Mouse (Mus musculus) ES-E14 (cell line): ENCODE results near the gene Adap2. TPM values are rescaled to one million over a fixed set of nuclear protein-coding genes. Genes with fewer than 3 reads are reported as not detected.

Experiments used
- DNase-seq: peaks from one replicate; pipeline ENCODE4 v3.0.0-alpha.2; 2013; ENCODE audit warnings: low read depth, low spot score
- H3K27ac ChIP-seq: 2 replicates; pipeline ENCODE4 v1.5.1; 2012; ENCODE audit warnings: low read depth, mild to moderate bottlenecking, low read length, moderate library complexity, mixed read lengths; ENCODE audit not compliant: poor library complexity, insufficient read depth, severe bottlenecking
- H3K36me3 ChIP-seq: 2 replicates; pipeline ENCODE4 v1.6.1; 2012; ENCODE audit warnings: mild to moderate bottlenecking, low read length, moderate library complexity, mixed read lengths; ENCODE audit not compliant: control insufficient read depth, poor library complexity, insufficient read depth, severe bottlenecking
- H3K4me1 ChIP-seq, 2 experiments: fragments of 150-350 bp in 1 of 2; sonication (generic) in 1 of 2; 2 replicates each; pipeline ENCODE4 v1.6.1; 2012; ENCODE audit warnings: low read length in 2 of 2, mild to moderate bottlenecking in 1 of 2, mixed read lengths in 1 of 2; ENCODE audit not compliant: control insufficient read depth in 2 of 2, insufficient read depth in 2 of 2, poor library complexity in 1 of 2
- H3K4me3 ChIP-seq, 2 experiments: fragments of 150-350 bp in 1 of 2; sonication (generic) in 1 of 2; 2 replicates each; pipeline ENCODE4 v1.5.1; 2012; ENCODE audit warnings: low read length in 2 of 2, low read depth in 1 of 2, mild to moderate bottlenecking in 1 of 2, mixed read lengths in 1 of 2; ENCODE audit not compliant: insufficient read depth in 1 of 2, poor library complexity in 1 of 2, severe bottlenecking in 1 of 2
- H3K9ac ChIP-seq: 2 replicates; pipeline ENCODE4 v1.6.1; 2012; ENCODE audit warnings: low read depth, mild to moderate bottlenecking, low read length, mixed read lengths; ENCODE audit not compliant: poor library complexity, insufficient read depth, severe bottlenecking
- H3K9me3 ChIP-seq: fragments of 150-350 bp; sonication (generic); 2 replicates; pipeline ENCODE4 v1.6.1; 2012; ENCODE audit warnings: low read depth, mild to moderate bottlenecking, low read length; ENCODE audit not compliant: control insufficient read depth, insufficient read depth
- CHD2 ChIP-seq: IDR thresholded peaks from 2 replicates; pipeline ENCODE4 v1.6.1; 2014; ENCODE audit warnings: mild to moderate bottlenecking, low read depth, low read length, inconsistent platforms
- HCFC1 ChIP-seq: IDR thresholded peaks from 2 replicates; pipeline ENCODE4 v1.6.1; 2012; ENCODE audit warnings: low read length, inconsistent platforms, borderline replicate concordance; ENCODE audit not compliant: insufficient read depth
- MAFK ChIP-seq: IDR thresholded peaks from 2 replicates; pipeline ENCODE4 v1.6.1; 2014; ENCODE audit warnings: mild to moderate bottlenecking, low read depth, low read length, inconsistent platforms; ENCODE audit not compliant: insufficient read depth
- ZC3H11A ChIP-seq: IDR thresholded peaks from 2 replicates; pipeline ENCODE4 v1.6.1; 2012; ENCODE audit warnings: low read depth, mild to moderate bottlenecking, inconsistent platforms, low read length, borderline replicate concordance
- ZNF384 ChIP-seq: IDR thresholded peaks from 2 replicates; pipeline ENCODE4 v1.6.1; 2012; ENCODE audit warnings: low read depth, low read length, inconsistent platforms
- in situ Hi-C, 2 experiments: fragments of 600-800 bp; cut with MboI; formaldehyde crosslinking; loops; one replicate each; pipeline ENCODE4 v1.15.1; 2025; ENCODE audit warnings: low sequenced_read_pairs in 2 of 2, inconsistent platforms in 1 of 2; ENCODE audit not compliant: unreplicated experiment in 2 of 2
- total RNA-seq: library from RNA; depleted of rRNA; stranded (reverse); fragments of 300-350 nt; gene quantifications from 2 replicates; pipeline ENCODE4 v1.2.3, GENCODE M21; 2012

Gene Adap2
- total RNA-seq, 1 experiment: 2.8 TPM

DNA sequence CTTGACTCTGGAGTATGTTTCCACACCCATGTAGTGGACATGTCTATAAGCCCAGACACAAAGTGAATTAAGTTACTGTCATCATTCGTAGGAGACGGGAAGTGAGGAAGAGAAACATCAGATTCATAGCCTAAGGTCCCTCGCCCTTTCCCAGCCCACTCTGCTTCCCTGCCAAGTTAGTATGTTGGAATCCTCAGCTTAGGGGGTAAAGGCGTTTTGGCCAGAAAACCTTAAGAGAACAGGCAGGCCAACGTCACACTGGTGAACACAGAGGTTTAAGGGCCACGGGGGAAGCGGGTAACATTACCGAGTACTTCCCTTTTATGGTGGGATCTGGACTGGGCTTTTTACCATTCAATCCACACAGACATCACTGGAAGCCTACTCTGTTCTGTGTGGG, 1.6 kb downstream of the Adap2 start:
- H3K9ac ChIP-seq: no peak overlapping the region
- H3K9me3 ChIP-seq: no peaks in the 10 kb centered on the region
- no peaks in the 10 kb centered on the region; the same call in 1 of the 2 replicates for H3K36me3 ChIP-seq
- H3K4me3 ChIP-seq: no peak overlapping the region
- TF ChIP-seq ZC3H11A (no peak), MAFK (no peak), CHD2 (no peak), ZNF384 (no peak), HCFC1 (no peak)
- H3K27ac ChIP-seq: no peak overlapping the region
- DNase-seq: no peak
- H3K4me1 ChIP-seq: no peaks in the 10 kb centered on the region; a peak in 1 of 4 replicates
- in situ Hi-C loops: no loop called here

DNA sequence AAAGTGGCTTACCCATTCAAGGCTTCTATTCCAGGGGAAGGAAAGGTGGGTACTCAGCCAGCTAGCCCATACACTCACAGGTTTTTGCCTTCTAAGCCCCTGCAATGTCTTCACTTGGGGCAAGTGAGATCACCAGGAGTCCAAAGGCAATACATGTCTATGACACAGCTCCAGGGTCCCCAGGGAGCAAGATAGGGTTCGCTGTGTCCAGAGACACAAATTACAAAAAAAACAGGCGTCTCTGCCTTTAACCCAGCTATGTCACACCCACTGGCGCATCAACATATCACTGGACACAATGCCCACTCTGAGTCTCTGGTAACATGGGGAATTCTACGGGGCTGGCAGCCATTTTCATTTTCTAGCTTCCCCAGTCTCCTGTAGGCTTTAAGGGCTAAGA, 2.1 kb downstream of the Adap2 start:
- DNase-seq: no peak
- no peak for TF ChIP-seq HCFC1
- TF ChIP-seq CHD2: no peak
- no peak for TF ChIP-seq ZNF384
- TF ChIP-seq MAFK: no peak
- no peak for TF ChIP-seq ZC3H11A
- in situ Hi-C loops: no loop called here
- no peaks in the 10 kb centered on the region; a peak in 1 of 4 replicates for H3K4me1 ChIP-seq
- H3K9ac ChIP-seq: no peak overlapping the region
- no peaks in the 10 kb centered on the region; the same call in 1 of the 2 replicates for H3K36me3 ChIP-seq
- H3K4me3 ChIP-seq: no peak overlapping the region
- no peaks in the 10 kb centered on the region for H3K9me3 ChIP-seq
- no peak overlapping the region for H3K27ac ChIP-seq

DNA sequence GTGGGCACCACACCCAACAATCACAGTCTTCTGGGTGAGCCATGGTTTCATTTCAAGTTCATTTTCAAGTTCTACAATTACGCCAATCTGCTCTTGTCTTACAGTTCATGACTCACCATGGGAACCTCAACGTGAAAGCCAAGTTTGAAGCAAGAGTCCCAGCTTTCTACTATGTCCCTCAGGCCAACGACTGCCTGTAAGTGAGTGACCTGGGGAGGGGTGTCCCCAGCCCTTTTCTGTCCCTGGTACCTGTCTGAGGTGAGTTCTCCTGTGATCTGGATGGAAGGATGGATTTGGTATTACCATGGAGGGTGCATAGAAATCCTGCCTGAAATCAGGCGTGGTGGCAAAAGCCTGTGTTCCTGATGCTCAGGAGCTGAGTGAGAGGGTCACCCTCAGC, 2.9 kb downstream of the Adap2 start:
- DNase-seq: no peak
- in situ Hi-C loops: no loop called here
- TF ChIP-seq ZC3H11A: no peak
- TF ChIP-seq CHD2: no peak
- TF ChIP-seq HCFC1: no peak
- TF ChIP-seq MAFK: no peak
- no peak for TF ChIP-seq ZNF384
- Histone ChIP-seq H3K36me3 (no peaks in the 10 kb centered on the region; the same call in 1 of the 2 replicates), H3K4me1 (peaks cover 2% of the 10 kb centered on the region in 2 experiments; a peak in 1 of 4 replicates), H3K9ac (no peak overlapping the region), H3K27ac (no peak overlapping the region), H3K9me3 (no peaks in the 10 kb centered on the region), H3K4me3 (no peak overlapping the region)

DNA sequence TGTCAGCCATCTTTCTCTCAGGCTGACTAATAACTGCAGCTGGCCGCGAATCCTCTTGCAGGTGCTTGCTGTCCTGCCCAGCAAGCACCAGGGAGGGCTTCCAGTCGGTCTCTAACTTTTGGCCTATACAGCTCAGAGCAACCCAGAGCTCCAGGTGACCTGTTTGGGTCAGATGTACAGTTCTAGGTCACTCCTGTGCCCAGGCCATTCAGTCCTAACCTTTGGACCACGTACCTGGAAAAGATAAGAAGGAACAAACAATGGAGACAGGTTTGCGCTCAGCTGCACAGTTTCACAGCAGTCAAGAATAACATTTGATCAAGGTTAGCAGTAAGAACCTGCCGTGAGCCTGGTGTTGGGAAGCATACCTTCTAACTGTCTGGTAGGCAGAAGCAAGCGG, 5.1 kb downstream of the Adap2 start:
- H3K9me3 ChIP-seq: no peaks in the 10 kb centered on the region
- no peak overlapping the region for H3K27ac ChIP-seq
- H3K4me1 ChIP-seq: peaks cover 2 to 11% of the 10 kb centered on the region in 2 experiments; a peak in 3 of 4 replicates
- no peak overlapping the region for H3K9ac ChIP-seq
- in situ Hi-C loops: no loop called here
- no peak for DNase-seq
- TF ChIP-seq MAFK (no peak), CHD2 (no peak), ZC3H11A (no peak), HCFC1 (no peak), ZNF384 (no peak)
- H3K4me3 ChIP-seq: no peak overlapping the region
- H3K36me3 ChIP-seq: no peaks in the 10 kb centered on the region; the same call in 1 of the 2 replicates

DNA sequence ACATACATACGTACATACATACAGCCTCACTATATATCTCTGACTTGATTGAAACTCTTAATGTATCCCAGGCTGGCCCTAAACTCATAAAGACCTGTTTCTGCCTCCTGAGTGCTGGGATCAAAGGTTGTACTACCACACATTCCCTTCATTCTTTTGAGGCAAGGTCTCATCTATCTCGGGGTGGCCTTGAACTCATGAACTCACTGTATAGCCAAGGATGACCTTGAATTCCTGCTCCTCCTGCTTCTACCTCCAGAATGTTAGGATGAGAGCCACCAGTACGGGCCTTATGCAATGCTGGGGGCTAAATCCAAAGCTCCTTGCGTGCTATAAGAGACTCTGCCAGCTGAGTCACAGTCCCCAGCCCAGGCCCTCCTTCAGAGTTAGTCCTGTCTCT, 7.1 kb downstream of the Adap2 start:
- in situ Hi-C loops: no loop called here
- Histone ChIP-seq H3K36me3 (no peaks in the 10 kb centered on the region; the same call in 1 of the 2 replicates), H3K4me3 (no peak overlapping the region), H3K4me1 (peaks cover 2 to 11% of the 10 kb centered on the region in 2 experiments; a peak in 3 of 4 replicates), H3K27ac (no peak overlapping the region), H3K9me3 (no peaks in the 10 kb centered on the region), H3K9ac (no peak overlapping the region)
- DNase-seq: no peak
- no peak for TF ChIP-seq CHD2
- no peak for TF ChIP-seq HCFC1
- TF ChIP-seq ZC3H11A: no peak
- TF ChIP-seq ZNF384: no peak
- no peak for TF ChIP-seq MAFK
